Comparison of ENCODE assay signal across 17 mouse cellular contexts in the genomic region with DNA sequence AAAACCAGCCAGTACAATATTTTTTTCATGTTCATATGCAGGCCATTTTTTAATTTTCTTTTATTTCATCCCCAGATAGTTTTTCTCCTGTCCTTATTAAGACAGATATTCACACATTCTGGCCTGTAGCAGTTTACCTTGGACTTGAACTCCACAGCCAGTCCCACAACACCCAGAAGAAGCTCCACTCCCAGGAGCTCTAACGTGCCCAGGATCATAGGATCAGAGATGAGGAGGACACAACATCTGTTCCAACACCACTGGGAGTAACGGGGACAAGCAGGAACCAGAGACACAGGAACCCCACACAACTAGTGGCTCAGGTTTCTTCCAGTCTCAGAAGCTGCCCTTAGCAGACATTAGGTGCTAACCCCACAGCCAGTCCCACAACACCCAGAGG. TPM values are rescaled to one million over a fixed set of nuclear protein-coding genes. Genes with fewer than 3 reads are reported as not detected.
"Had no signal": no experiment of that assay in that cellular context is flagged by ENCODE, and none has a peak within 500 bp of the region (broad histone marks: within the 10 kb centered on the region; RNA-seq: fewer than 3 reads in every experiment).

No protein-coding gene starts in this region.

RNA-seq across cellular contexts. Expression of a gene that starts 37.7 kb away (rescaled TPM):
- total RNA-seq: layer of hippocampus, adult 18-20 months; layer of hippocampus, postnatal 14 days; left cerebral cortex, adult 8-10 months; left cerebral cortex, postnatal 14 days; left cerebral cortex, postnatal 4 days; megakaryocyte, adult 5-6 weeks; monocyte, adult 5-6 weeks; neutrophil, adult 5-6 weeks had no signal
- polyA plus RNA-seq: intestine, embryonic 15.5 days; liver, embryonic 12.5 days; liver, postnatal 0 days; lung, embryonic 14.5 days; lung, postnatal 0 days; macrophage; midbrain, embryonic 15.5 days; neural tube, embryonic 13.5 days; thymus, adult 2 months had no signal
